Mouse (Mus musculus): ENCODE results near the gene Bag6. TPM values are rescaled to one million over a fixed set of nuclear protein-coding genes. Genes with fewer than 3 reads are reported as not detected.
A peak's percentile ranks its signal among the peaks of the same experiment; 100 is the strongest.

Gene Bag6
- polyA plus RNA-seq, 1 experiment, result 184 TPM

DNA sequence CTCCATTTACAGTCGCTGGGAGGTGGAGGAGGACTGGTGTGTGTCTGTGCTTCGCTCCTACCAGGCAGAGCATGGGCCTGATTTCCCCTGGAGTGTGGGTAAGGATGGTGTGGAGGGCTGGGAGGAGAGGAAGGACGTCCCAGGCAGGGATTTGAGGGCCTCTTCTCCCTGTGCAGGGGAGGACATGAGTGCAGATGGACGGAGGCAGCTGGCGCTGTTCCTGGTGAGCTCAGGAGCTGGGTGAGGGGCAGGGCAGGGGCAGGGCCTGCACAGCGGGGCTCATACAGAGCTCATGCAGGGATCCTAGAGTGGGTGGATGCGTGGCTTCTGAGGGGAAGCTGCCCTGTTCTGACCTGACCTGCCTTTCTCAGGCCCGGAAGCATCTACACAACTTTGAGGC lies 32.7 kb upstream of the Bag6 start:
- H3K4me3 ChIP-seq (ENCODE audit: low read depth, low read length), result no peak overlapping the region
- 91% methylated on average over 8 of the region's 8 CpGs for WGBS
- TF ChIP-seq POLR2A (IDR thresholded peaks at IDR 0.05; ENCODE audit: low read depth, low read length), result no peak
- no peak for TF ChIP-seq CTCF (IDR thresholded peaks at IDR 0.05; ENCODE audit: extremely low read depth, insufficient read length, insufficient replicate concordance, low read depth, low read length)
- H3K27me3 ChIP-seq (ENCODE audit: control insufficient read depth, insufficient read depth, low read length), result no peaks in the 10 kb centered on the region
- H3K4me1 ChIP-seq (ENCODE audit: control insufficient read depth, insufficient read depth, insufficient read length, low read length), result peaks cover 24% of the 10 kb centered on the region
- H3K27ac ChIP-seq (ENCODE audit: insufficient read depth, low read depth, low read length), result no peak overlapping the region
- peaks cover 47% of the 10 kb centered on the region for H3K36me3 ChIP-seq (ENCODE audit: control insufficient read depth, insufficient read depth, low read length)

DNA sequence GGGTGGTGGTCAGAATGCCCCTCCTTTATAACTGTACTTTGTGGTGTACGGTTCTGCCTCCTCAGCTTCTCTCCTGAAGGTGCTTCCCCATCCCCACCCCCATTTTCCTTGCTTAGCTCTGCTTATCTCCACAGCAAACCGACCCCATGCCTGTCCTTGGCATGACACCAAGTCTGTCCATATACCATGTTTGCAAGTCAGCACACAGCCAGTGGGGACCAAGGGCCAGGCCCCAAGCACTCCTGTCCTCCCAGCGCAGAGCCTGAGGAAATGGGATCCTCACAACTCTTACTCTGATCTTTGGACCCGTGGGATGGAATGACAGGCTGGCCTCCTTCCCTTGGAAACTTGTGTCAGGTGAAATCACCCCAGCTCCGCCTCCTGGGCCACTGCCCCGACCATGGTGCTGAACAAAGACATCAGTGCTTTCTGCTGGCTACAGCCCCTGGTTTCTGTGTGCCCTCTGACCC lies 31.7 kb upstream of the Bag6 start:
- TF ChIP-seq POLR2A (IDR thresholded peaks at IDR 0.05; ENCODE audit: low read depth, low read length), result no peak
- TF ChIP-seq CTCF (IDR thresholded peaks at IDR 0.05; ENCODE audit: extremely low read depth, insufficient read length, insufficient replicate concordance, low read depth, low read length), result no peak
- H3K27ac ChIP-seq (ENCODE audit: insufficient read depth, low read depth, low read length), result peak overlapping the region; percentile 35; the same call in 1 of the 2 replicates

DNA sequence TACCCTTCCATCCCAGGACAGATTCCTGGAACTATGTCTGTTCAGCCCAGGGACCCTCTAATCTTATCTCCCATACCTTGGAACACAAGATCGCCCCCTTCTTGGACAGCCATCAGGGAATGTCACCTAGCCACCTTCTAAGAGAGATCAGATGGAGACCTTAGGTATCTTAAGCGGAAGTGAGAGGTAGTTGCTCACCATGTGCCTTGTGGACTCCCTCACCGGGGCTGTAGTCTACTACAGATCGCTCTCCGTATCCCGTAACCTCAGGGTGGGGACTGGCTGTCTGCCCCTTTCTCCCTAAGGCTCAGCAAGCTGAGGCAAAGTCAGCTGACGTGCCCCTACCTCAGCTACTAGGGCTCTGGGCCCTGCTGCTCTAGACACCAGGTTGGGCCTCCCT lies 30.9 kb upstream of the Bag6 start:
- Histone ChIP-seq H3K4me3 (ENCODE audit: low read depth, low read length) (no peak overlapping the region), H3K27me3 (ENCODE audit: control insufficient read depth, insufficient read depth, low read length) (no peaks in the 10 kb centered on the region), H3K27ac (ENCODE audit: insufficient read depth, low read depth, low read length) (no peak overlapping the region), H3K36me3 (ENCODE audit: control insufficient read depth, insufficient read depth, low read length) (peaks cover 34% of the 10 kb centered on the region), H3K4me1 (ENCODE audit: control insufficient read depth, insufficient read depth, insufficient read length, low read length) (peaks cover 24% of the 10 kb centered on the region)
- 96% methylated on average over 7 of the region's 7 CpGs for WGBS
- no peak for TF ChIP-seq POLR2A (IDR thresholded peaks at IDR 0.05; ENCODE audit: low read depth, low read length)
- TF ChIP-seq CTCF (IDR thresholded peaks at IDR 0.05; ENCODE audit: extremely low read depth, insufficient read length, insufficient replicate concordance, low read depth, low read length), result no peak

More for the DNA sequence above, 31.7 kb upstream of the Bag6 start:
- WGBS, result 20% methylated on average over 6 of the region's 6 CpGs
- no peaks in the 10 kb centered on the region for H3K27me3 ChIP-seq (ENCODE audit: control insufficient read depth, insufficient read depth, low read length)
- H3K4me3 ChIP-seq (ENCODE audit: low read depth, low read length), result no peak overlapping the region
- H3K4me1 ChIP-seq (ENCODE audit: control insufficient read depth, insufficient read depth, insufficient read length, low read length), result peaks cover 24% of the 10 kb centered on the region
- H3K36me3 ChIP-seq (ENCODE audit: control insufficient read depth, insufficient read depth, low read length), result peaks cover 40% of the 10 kb centered on the region

DNA sequence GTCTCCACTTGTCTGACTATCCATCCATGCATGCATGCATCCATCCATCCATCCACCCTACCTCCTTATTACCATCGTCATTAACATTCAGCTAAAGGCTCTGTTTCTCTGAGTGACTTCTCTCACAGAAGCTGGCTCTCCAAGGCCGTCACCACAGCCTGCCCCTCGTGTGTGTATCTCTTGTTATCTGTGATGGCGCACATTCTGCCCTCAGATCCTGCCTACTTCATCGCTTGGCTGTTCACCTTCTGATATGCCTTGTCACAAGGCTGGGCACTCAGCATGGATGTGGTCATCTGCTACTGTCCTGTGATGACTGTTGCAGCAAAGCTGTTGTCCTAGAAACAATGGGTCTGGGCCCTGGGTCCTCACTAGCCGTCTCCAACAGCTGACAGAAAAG lies 30.2 kb upstream of the Bag6 start:
- H3K4me3 ChIP-seq (ENCODE audit: low read depth, low read length), result no peak overlapping the region
- TF ChIP-seq POLR2A (IDR thresholded peaks at IDR 0.05; ENCODE audit: low read depth, low read length) (no peak), CTCF (IDR thresholded peaks at IDR 0.05; ENCODE audit: extremely low read depth, insufficient read length, insufficient replicate concordance, low read depth, low read length) (no peak)
- H3K27ac ChIP-seq (ENCODE audit: insufficient read depth, low read depth, low read length), result no peak overlapping the region
- H3K27me3 ChIP-seq (ENCODE audit: control insufficient read depth, insufficient read depth, low read length), result no peaks in the 10 kb centered on the region
- H3K36me3 ChIP-seq (ENCODE audit: control insufficient read depth, insufficient read depth, low read length), result peaks cover 30% of the 10 kb centered on the region
- 87% methylated on average over 6 of the region's 6 CpGs for WGBS
- H3K4me1 ChIP-seq (ENCODE audit: control insufficient read depth, insufficient read depth, insufficient read length, low read length), result peaks cover 21% of the 10 kb centered on the region

DNA sequence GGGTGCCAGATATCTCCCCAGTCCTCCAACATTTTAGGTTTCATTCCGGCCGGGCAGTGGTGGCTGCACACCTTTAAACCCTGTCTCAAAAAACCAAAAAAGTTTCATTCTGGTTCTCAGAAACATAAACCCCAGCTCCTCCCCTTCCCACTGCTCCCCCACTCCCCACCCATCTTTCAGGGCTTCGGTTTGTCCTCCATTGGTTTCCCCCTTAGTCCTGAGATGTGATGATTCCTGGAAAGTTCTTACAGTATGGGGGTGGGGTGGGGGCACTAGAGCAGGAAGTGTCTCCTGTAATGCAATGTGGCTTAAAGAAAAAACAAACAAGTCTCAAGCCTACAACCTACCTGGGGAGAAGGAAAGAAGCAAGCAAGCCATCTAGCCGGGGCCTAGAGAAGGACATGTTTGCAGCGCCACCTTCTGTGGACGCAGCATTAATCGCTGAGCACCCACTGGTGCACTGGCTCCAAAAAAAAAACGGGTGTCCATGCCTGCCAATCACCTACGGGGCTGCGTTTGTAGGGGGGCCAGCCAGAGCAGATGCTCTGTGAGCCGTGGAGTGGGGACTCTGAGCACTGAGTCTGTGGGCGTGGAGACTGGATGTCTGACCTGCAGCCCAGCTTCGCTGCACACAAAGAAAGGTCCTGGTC lies 29.1 kb upstream of the Bag6 start:
- WGBS, result 30% methylated on average over 13 of the region's 13 CpGs
- H3K36me3 ChIP-seq (ENCODE audit: control insufficient read depth, insufficient read depth, low read length), result peaks cover 23% of the 10 kb centered on the region
- H3K4me1 ChIP-seq (ENCODE audit: control insufficient read depth, insufficient read depth, insufficient read length, low read length), result peaks cover 12% of the 10 kb centered on the region
- TF ChIP-seq POLR2A (IDR thresholded peaks at IDR 0.05; ENCODE audit: low read depth, low read length) (no peak), CTCF (IDR thresholded peaks at IDR 0.05; ENCODE audit: extremely low read depth, insufficient read length, insufficient replicate concordance, low read depth, low read length) (peak; percentile 53; the same call in 1 of the 2 replicates)
- no peaks in the 10 kb centered on the region for H3K27me3 ChIP-seq (ENCODE audit: control insufficient read depth, insufficient read depth, low read length)
- H3K4me3 ChIP-seq (ENCODE audit: low read depth, low read length), result no peak overlapping the region
- no peak overlapping the region for H3K27ac ChIP-seq (ENCODE audit: insufficient read depth, low read depth, low read length)

DNA sequence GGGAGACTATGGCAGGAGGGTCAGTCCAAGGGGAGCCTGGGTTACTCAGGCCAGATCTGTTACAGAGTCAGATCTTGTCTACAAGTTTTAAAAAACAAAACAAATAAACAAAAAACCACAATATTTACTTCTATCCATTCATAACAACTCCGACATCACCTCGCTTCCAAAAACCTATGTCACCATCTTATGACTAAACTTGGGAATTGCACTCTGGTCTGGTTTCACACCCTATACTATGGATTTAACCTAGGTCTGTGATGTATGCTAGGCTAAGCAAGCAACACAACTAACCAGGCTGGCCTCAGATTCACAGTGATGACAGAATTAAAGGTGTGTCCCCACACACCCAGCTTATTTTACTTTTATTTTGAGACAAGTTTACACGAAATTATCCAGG lies 28.5 kb upstream of the Bag6 start:
- Histone ChIP-seq H3K36me3 (ENCODE audit: control insufficient read depth, insufficient read depth, low read length) (peaks cover 17% of the 10 kb centered on the region), H3K27ac (ENCODE audit: insufficient read depth, low read depth, low read length) (no peak overlapping the region), H3K27me3 (ENCODE audit: control insufficient read depth, insufficient read depth, low read length) (no peaks in the 10 kb centered on the region), H3K4me1 (ENCODE audit: control insufficient read depth, insufficient read depth, insufficient read length, low read length) (peaks cover 11% of the 10 kb centered on the region), H3K4me3 (ENCODE audit: low read depth, low read length) (no peak overlapping the region)
- WGBS, result 58% methylated on average over 3 of the region's 3 CpGs
- no peak for TF ChIP-seq POLR2A (IDR thresholded peaks at IDR 0.05; ENCODE audit: low read depth, low read length)
- TF ChIP-seq CTCF (IDR thresholded peaks at IDR 0.05; ENCODE audit: extremely low read depth, insufficient read length, insufficient replicate concordance, low read depth, low read length), result no peak

DNA sequence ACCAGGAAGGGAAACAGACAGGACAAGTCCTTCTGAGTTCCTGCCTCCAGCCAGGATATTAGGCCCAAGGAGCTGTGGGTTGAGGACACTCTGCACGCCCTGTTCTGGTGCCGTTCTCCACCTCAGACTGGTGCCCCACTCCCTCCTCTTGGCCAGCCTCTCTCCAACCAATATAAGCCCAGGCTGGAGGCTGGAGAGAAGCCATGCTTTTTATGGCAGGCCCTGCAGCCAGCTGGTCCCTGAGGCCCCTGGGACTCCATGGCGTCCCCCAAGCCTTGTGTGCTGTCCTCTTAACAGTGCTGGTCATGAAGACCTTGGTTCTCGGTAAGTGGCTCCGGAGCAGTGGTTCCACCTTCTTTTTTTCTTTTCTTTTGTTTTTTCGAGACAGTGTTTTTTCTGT lies 26.9 kb upstream of the Bag6 start, which contains the start of gene Ly6g5c:
Gene Ly6g5c, plus strand, starts transcription at position 183 of the 400 bp plus-strand sequence.
- peaks cover 2% of the 10 kb centered on the region; the same call in 1 of the 2 replicates for H3K36me3 ChIP-seq (ENCODE audit: control insufficient read depth, insufficient read depth, low read length)
- WGBS, result 84% methylated on average over 6 of the region's 6 CpGs

More for the DNA sequence above, 26.9 kb upstream of the Bag6 start, which contains the start of gene Ly6g5c:
- H3K4me1 ChIP-seq (ENCODE audit: control insufficient read depth, insufficient read depth, insufficient read length, low read length), result peaks cover 8% of the 10 kb centered on the region; the same call in 1 of the 2 replicates
- TF ChIP-seq POLR2A (IDR thresholded peaks at IDR 0.05; ENCODE audit: low read depth, low read length) (no peak), CTCF (IDR thresholded peaks at IDR 0.05; ENCODE audit: extremely low read depth, insufficient read length, insufficient replicate concordance, low read depth, low read length) (no peak)
- no peaks in the 10 kb centered on the region for H3K27me3 ChIP-seq (ENCODE audit: control insufficient read depth, insufficient read depth, low read length)
- no peak within 1 kb of the TSS for H3K4me3 ChIP-seq (ENCODE audit: low read depth, low read length)
- no peak within 1 kb of the TSS for H3K27ac ChIP-seq (ENCODE audit: insufficient read depth, low read depth, low read length)

Measured in small intestine, adult 2 months (tissue).